Mouse (Mus musculus) gonadal fat pad, adult 2 months (tissue): ENCODE data around the gene As3mt. TPM values are rescaled to one million over a fixed set of nuclear protein-coding genes. Genes with fewer than 3 reads are reported as not detected.

Experiments used
- DNase-seq: peaks from one replicate; pipeline ENCODE4 v3.0.0-alpha.2; 2012; ENCODE audit warnings: low read depth
- polyA plus RNA-seq: library from polyadenylated mRNA; depleted of rRNA; stranded (reverse); fragments of >200 nt; gene quantifications from 2 replicates; pipeline ENCODE4 v1.2.3, GENCODE M21; 2012; rRNA removed

The As3mt gene
- polyA plus RNA-seq, 1 experiment = 8.9 TPM

GRCm38 (mm10) chr19:46784502-46784901 lies 77.2 kb downstream of the As3mt start:
- DNase-seq = no peak

- DNase-seq = no peak
Observed at GRCm38 (mm10) chr19:46785633-46786032, 78.4 kb downstream of the As3mt start.

DNA sequence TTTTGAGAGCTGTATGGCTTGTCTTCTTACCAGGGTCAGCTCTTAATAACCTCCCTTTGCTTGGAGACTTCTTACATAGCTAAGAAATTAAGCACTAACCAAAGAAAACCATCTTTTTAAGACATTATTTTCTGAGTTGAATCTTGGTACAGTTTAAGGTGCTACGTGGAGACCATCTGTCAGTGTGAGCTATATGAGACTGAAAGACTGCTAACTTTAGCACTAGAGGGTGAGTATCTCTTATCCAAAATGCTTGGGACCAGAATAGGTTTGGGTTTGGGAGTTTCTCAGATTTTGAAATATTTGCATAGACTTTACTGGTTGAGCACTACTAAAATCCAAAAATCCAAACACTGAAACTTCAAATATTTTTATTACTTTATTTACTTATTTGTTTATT lies 82.5 kb downstream of the As3mt start:
- DNase-seq = no peak

Other genes with a start within 250 kb of the As3mt start
- 22.4 and 36.0 TPM in 2 replicates for gene Trim8, start 205.8 kb upstream of the As3mt start, polyA plus RNA-seq
- gene Arl3, start 134.3 kb upstream of the As3mt start, polyA plus RNA-seq = 31.8 and 38.1 TPM in 2 replicates
- 8.1 and 8.5 TPM in 2 replicates for gene Sfxn2, start 134.1 kb upstream of the As3mt start, polyA plus RNA-seq
- gene Wbp1l, start 108.4 kb upstream of the As3mt start, polyA plus RNA-seq = 104 and 142 TPM in 2 replicates
- 23.7 and 32.4 TPM in 2 replicates for gene Cyp17a1, start 34.3 kb upstream of the As3mt start, polyA plus RNA-seq
- 10.4 and 10.7 TPM in 2 replicates for gene Borcs7, start 17.6 kb upstream of the As3mt start, polyA plus RNA-seq
- gene Cnnm2, start 54.1 kb downstream of the As3mt start, polyA plus RNA-seq = 29.9 and 37.1 TPM in 2 replicates